In the genomic region with DNA sequence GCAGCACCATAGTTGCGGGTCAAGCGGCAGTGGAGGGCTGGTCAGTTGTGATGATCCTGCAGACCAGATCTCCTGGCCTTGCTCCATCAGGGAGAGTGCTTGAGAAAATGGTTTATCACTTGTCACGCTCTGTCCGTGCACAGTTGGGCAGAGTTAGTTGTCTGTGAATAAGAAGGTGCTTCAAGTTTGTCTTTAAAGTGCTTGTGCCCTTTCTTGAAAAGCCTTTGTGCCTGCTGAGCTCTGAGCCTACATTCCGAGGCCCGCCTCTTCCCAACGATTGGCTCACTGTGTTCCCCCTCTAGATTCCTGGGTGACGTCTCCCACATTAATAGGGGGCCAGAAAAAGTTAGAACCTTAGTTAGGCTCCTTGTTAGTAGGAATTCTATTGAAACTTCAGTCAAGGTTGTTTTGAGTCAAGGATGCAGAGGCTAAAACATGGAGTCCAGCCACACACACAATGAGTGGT, we compare ENCODE assay signal across 8 mouse cellular contexts. TPM values are rescaled to one million over a fixed set of nuclear protein-coding genes. Genes with fewer than 3 reads are reported as not detected.
DNase-seq lines count a peak whose midpoint lies in the region; ATAC-seq and TF ChIP-seq lines count a peak whose summit lies in the region.

No protein-coding gene starts in this region.

- no peak for ATAC-seq in hindbrain, embryonic 14.5 days (ENCODE audit: low FRiP score)
- no peak for ATAC-seq in midbrain, embryonic 15.5 days (replicated peaks)

- H3K27me3 ChIP-seq in hindbrain, embryonic 14.5 days (ENCODE audit: control insufficient read depth, insufficient read depth, low read length), result peaks cover 45% of the 10 kb centered on the region
- H3K27me3 ChIP-seq in midbrain, embryonic 15.5 days (replicated peaks), result peaks cover 46% of the 10 kb centered on the region

- H3K4me1 ChIP-seq in cortical plate, adult 2 months (ENCODE audit: control insufficient read depth, insufficient read depth, low read length), result peaks cover 1% of the 10 kb centered on the region; the same call in 1 of the 2 replicates
- peaks cover 44% of the 10 kb centered on the region for H3K4me1 ChIP-seq in hindbrain, embryonic 14.5 days (replicated peaks; ENCODE audit: control insufficient read depth, insufficient read depth, low read length)
- H3K4me1 ChIP-seq in midbrain, embryonic 15.5 days, result peaks cover 53% of the 10 kb centered on the region

- peak overlapping the region; percentile 59 for H3K9ac ChIP-seq in hindbrain, embryonic 14.5 days
- peak overlapping the region; percentile 39; the same call in 1 of the 2 replicates for H3K9ac ChIP-seq in midbrain, embryonic 15.5 days

- H3K36me3 ChIP-seq in hindbrain, embryonic 14.5 days (replicated peaks; ENCODE audit: control insufficient read depth, insufficient read depth), result no peaks in the 10 kb centered on the region
- no peaks in the 10 kb centered on the region for H3K36me3 ChIP-seq in midbrain, embryonic 15.5 days (replicated peaks)

- 10% methylated on average over 8 of the region's 8 CpGs for WGBS in hindbrain, embryonic 14.5 days
- WGBS in midbrain, embryonic 15.5 days, result 8% methylated on average over 8 of the region's 8 CpGs

- peak overlapping the region; percentile 59 for H3K4me2 ChIP-seq in hindbrain, embryonic 14.5 days (replicated peaks)
- H3K4me2 ChIP-seq in midbrain, embryonic 15.5 days, result peak overlapping the region; percentile 61

- TF ChIP-seq POLR2A in cortical plate, adult 2 months (IDR thresholded peaks at IDR 0.05; ENCODE audit: extremely low read depth, insufficient read depth, low read length), result no peak

- TF ChIP-seq CTCF in cortical plate, adult 2 months (IDR thresholded peaks at IDR 0.05; ENCODE audit: extremely low read depth, insufficient read depth, low read length), result no peak

- H3K4me3 ChIP-seq in cortical plate, adult 2 months (ENCODE audit: insufficient read depth, low read length), result peak overlapping the region; percentile 6; the same call in 1 of the 2 replicates
- H3K4me3 ChIP-seq in hindbrain, embryonic 14.5 days (replicated peaks; ENCODE audit: low read length), result peak overlapping the region; percentile 33
- H3K4me3 ChIP-seq in midbrain, embryonic 15.5 days, result peak overlapping the region; percentile 35

- DNase-seq in kidney, postnatal 10 days, result peak; percentile 41
- DNase-seq in kidney, adult 8-10 months, result no peak
- no peak for DNase-seq in hindbrain, embryonic 14.5 days (ENCODE audit: low spot score)
- DNase-seq in gastrocnemius, adult 18-20 months (ENCODE audit: low spot score), result no peak
- no peak for DNase-seq in ovary, adult 18-20 months (ENCODE audit: low spot score)
- no peak for DNase-seq in left cerebral cortex, postnatal 25 days (ENCODE audit: low spot score in 2 of 2)

- no peaks in the 10 kb centered on the region for H3K9me3 ChIP-seq in hindbrain, embryonic 14.5 days (ENCODE audit: control insufficient read depth, low read length)
- no peaks in the 10 kb centered on the region for H3K9me3 ChIP-seq in midbrain, embryonic 15.5 days

- intact Hi-C loops in left cerebral cortex, postnatal 25 days (cut with DNase I), result no loop called here

- H3K27ac ChIP-seq in cortical plate, adult 2 months (ENCODE audit: insufficient read depth, low read length), result no peak overlapping the region
- no peak overlapping the region for H3K27ac ChIP-seq in hindbrain, embryonic 14.5 days
- H3K27ac ChIP-seq in midbrain, embryonic 15.5 days, result no peak overlapping the region

RNA-seq across cellular contexts. Expression of a gene that starts 0.6 kb away (rescaled TPM):
- polyA plus RNA-seq in cortical plate, adult 2 months (2012; rRNA removed), result 24.4 and 24.5 TPM in 2 replicates
- polyA plus RNA-seq in hindbrain, embryonic 14.5 days (2014; fragmentation: Nextera tagmentation; extraction: Ambion mirVana), result 32.6 and 33.5 TPM in 2 replicates
- polyA plus RNA-seq in midbrain, embryonic 15.5 days (2015; fragmentation: Nextera tagmentation; extraction: Ambion mirVana), result 44.4 and 45.3 TPM in 2 replicates
- 10 to 100 TPM; 11.9 to 13.6 TPM for total RNA-seq in gastrocnemius, adult 18-20 months (2021)
- total RNA-seq in left cerebral cortex, postnatal 25 days (2021), result 10 to 100 TPM; 14.3 to 17.4 TPM

RNA-seq across cellular contexts. Expression of a gene that starts 4.8 kb away (rescaled TPM):
- 6.0 and 6.7 TPM in 2 replicates for polyA plus RNA-seq in cortical plate, adult 2 months (2012; rRNA removed)
- 3.3 TPM in 2 replicates for polyA plus RNA-seq in hindbrain, embryonic 14.5 days (2014; fragmentation: Nextera tagmentation; extraction: Ambion mirVana)
- 4.6 TPM in 2 replicates for polyA plus RNA-seq in midbrain, embryonic 15.5 days (2015; fragmentation: Nextera tagmentation; extraction: Ambion mirVana)
- under 1 TPM; 0.40 to 0.68 TPM for total RNA-seq in gastrocnemius, adult 18-20 months (2021)
- total RNA-seq in left cerebral cortex, postnatal 25 days (2021), result 1 to 10 TPM; 4.0 to 5.6 TPM

RNA-seq across cellular contexts. Expression of a gene that starts 9.9 kb away (rescaled TPM):
- polyA plus RNA-seq in cortical plate, adult 2 months (2012; rRNA removed), result 66.7 and 67.2 TPM in 2 replicates
- polyA plus RNA-seq in hindbrain, embryonic 14.5 days (2014; fragmentation: Nextera tagmentation; extraction: Ambion mirVana), result 65.8 and 71.4 TPM in 2 replicates
- 78.4 and 81.6 TPM in 2 replicates for polyA plus RNA-seq in midbrain, embryonic 15.5 days (2015; fragmentation: Nextera tagmentation; extraction: Ambion mirVana)
- 10 to 100 TPM; 10.7 to 13.7 TPM for total RNA-seq in gastrocnemius, adult 18-20 months (2021)
- total RNA-seq in left cerebral cortex, postnatal 25 days (2021), result 10 to 100 TPM; 40.4 to 41.7 TPM

RNA-seq across cellular contexts. Expression of a gene that starts 9.9 kb away (rescaled TPM):
- 29.5 and 31.3 TPM in 2 replicates for polyA plus RNA-seq in cortical plate, adult 2 months (2012; rRNA removed)
- 44.9 and 49.3 TPM in 2 replicates for polyA plus RNA-seq in hindbrain, embryonic 14.5 days (2014; fragmentation: Nextera tagmentation; extraction: Ambion mirVana)
- polyA plus RNA-seq in midbrain, embryonic 15.5 days (2015; fragmentation: Nextera tagmentation; extraction: Ambion mirVana), result 45.1 and 45.7 TPM in 2 replicates
- total RNA-seq in gastrocnemius, adult 18-20 months (2021), result 1 to 10 TPM; 3.0 to 4.1 TPM
- 10 to 100 TPM; 16.2 to 17.4 TPM for total RNA-seq in left cerebral cortex, postnatal 25 days (2021)

RNA-seq across cellular contexts. Expression of a gene that starts 11.1 kb away (rescaled TPM):
- polyA plus RNA-seq in cortical plate, adult 2 months (2012; rRNA removed), result 139 and 143 TPM in 2 replicates
- polyA plus RNA-seq in hindbrain, embryonic 14.5 days (2014; fragmentation: Nextera tagmentation; extraction: Ambion mirVana), result 115 and 130 TPM in 2 replicates
- 123 and 125 TPM in 2 replicates for polyA plus RNA-seq in midbrain, embryonic 15.5 days (2015; fragmentation: Nextera tagmentation; extraction: Ambion mirVana)
- total RNA-seq in gastrocnemius, adult 18-20 months (2021), result 10 to 100 TPM; 38.7 to 40.9 TPM
- 10 to 100 TPM; 86.5 to 94.7 TPM for total RNA-seq in left cerebral cortex, postnatal 25 days (2021)
